Mouse (Mus musculus): ENCODE measurements around the gene Dlgap5. TPM values are rescaled to one million over a fixed set of nuclear protein-coding genes. Genes with fewer than 3 reads are reported as not detected.

The Dlgap5 gene
- total and polyA plus RNA-seq, 3 experiments, result 48.9 to 62.9 (median 53.5) TPM

- in situ Hi-C loops (cut with MboI; ENCODE audit: low pct_ligation_motif_present, low pct_unique_long_range_greater_than_20kb, low sequenced_read_pairs), result no loop called here
- dilution Hi-C loops (cut with MboI; ENCODE audit: extremely low pct_ligation_motif_present, extremely low pct_unique_long_range_greater_than_20kb, low sequenced_read_pairs), result no loop called here
- no peak for TF ChIP-seq POLR2AphosphoS2 (IDR thresholded peaks at IDR 0.05; ENCODE audit: low read depth, low read length)
- no peak for TF ChIP-seq CTCF (conservative IDR thresholded peaks at IDR 0.05 in 1 of 2, IDR thresholded peaks at IDR 0.05 in 1 of 2; ENCODE audit: low read depth in 2 of 2, low read length in 2 of 2)
- no peak for TF ChIP-seq TCF12 (IDR thresholded peaks at IDR 0.05; ENCODE audit: low read depth, low read length)
- no peak for TF ChIP-seq ZKSCAN1 (IDR thresholded peaks at IDR 0.05; ENCODE audit: borderline replicate concordance, low read depth, low read length)
- no peak for TF ChIP-seq TBP (conservative IDR thresholded peaks at IDR 0.05; ENCODE audit: low read depth, low read length)
- no peak for TF ChIP-seq GABPA (IDR thresholded peaks at IDR 0.05; ENCODE audit: insufficient replicate concordance, low read depth, low read length)
- TF ChIP-seq BHLHE40 (IDR thresholded peaks at IDR 0.05; ENCODE audit: low read depth, low read length), result no peak
- no peak for TF ChIP-seq ZMIZ1 (IDR thresholded peaks at IDR 0.05; ENCODE audit: low read depth, low read length)
- TF ChIP-seq E2F4 (IDR thresholded peaks at IDR 0.05; ENCODE audit: insufficient replicate concordance, low read depth, low read length), result no peak
- no peak for TF ChIP-seq SIN3A (IDR thresholded peaks at IDR 0.05; ENCODE audit: low read length)
- no peak for TF ChIP-seq ETS1 (conservative IDR thresholded peaks at IDR 0.05; ENCODE audit: low read depth, low read length)
- Histone ChIP-seq H3K4me2 (ENCODE audit: insufficient read depth, low read depth, poor library complexity, severe bottlenecking) (no peak overlapping the region), H3K9me3 (replicated peaks; ENCODE audit: low read length) (no peaks in the 10 kb centered on the region), H3K27me3 (replicated peaks) (no peaks in the 10 kb centered on the region), H3K36me3 (replicated peaks in 1 of 2; ENCODE audit: control insufficient read depth in 1 of 2, insufficient read depth in 1 of 2, low read length in 1 of 2) (peaks cover 38 to 56% of the 10 kb centered on the region in 2 experiments), H3K4me1 (ENCODE audit: control insufficient read depth in 1 of 2, insufficient read depth in 2 of 2) (no peaks in the 10 kb centered on the region), H3K79me2 (replicated peaks; ENCODE audit: control insufficient read depth, extremely low read depth, insufficient read depth, poor library complexity, severe bottlenecking) (no peaks in the 10 kb centered on the region), H3K27ac (ENCODE audit: insufficient read depth, low read depth) (no peak overlapping the region), H3K4me3 (replicated peaks in 1 of 3; ENCODE audit: low read depth in 2 of 3, low read length in 2 of 3, poor library complexity in 1 of 3) (no peak overlapping the region), H3K9ac (ENCODE audit: insufficient read depth, low read depth) (no peak overlapping the region)
- no peak for DNase-seq (ENCODE audit: extremely low read depth)
Observed at GRCm38 (mm10) chr14:47386125-47386524, 32.1 kb downstream of the Dlgap5 start.

GRCm38 (mm10) chr14:47384653-47385052, 33.6 kb downstream of the Dlgap5 start:
- H3K4me3 ChIP-seq (replicated peaks in 1 of 3; ENCODE audit: low read depth in 2 of 3, low read length in 2 of 3, poor library complexity in 1 of 3), result no peak overlapping the region
- TF ChIP-seq TCF12 (IDR thresholded peaks at IDR 0.05; ENCODE audit: low read depth, low read length) (no peak), ETS1 (conservative IDR thresholded peaks at IDR 0.05; ENCODE audit: low read depth, low read length) (no peak), CTCF (conservative IDR thresholded peaks at IDR 0.05 in 1 of 2, IDR thresholded peaks at IDR 0.05 in 1 of 2; ENCODE audit: low read depth in 2 of 2, low read length in 2 of 2) (no peak), MAFK (IDR thresholded peaks at IDR 0.05; ENCODE audit: insufficient replicate concordance, low read length) (no peak), MYC (IDR thresholded peaks at IDR 0.05; ENCODE audit: low read depth, low read length) (no peak), MEF2A (IDR thresholded peaks at IDR 0.05; ENCODE audit: borderline replicate concordance, low read depth, low read length) (no peak), HCFC1 (IDR thresholded peaks at IDR 0.05; ENCODE audit: low read depth, low read length) (no peak), GABPA (IDR thresholded peaks at IDR 0.05; ENCODE audit: insufficient replicate concordance, low read depth, low read length) (no peak), USF1 (IDR thresholded peaks at IDR 0.05; ENCODE audit: low read depth, low read length) (no peak)
- no peak overlapping the region for H3K27ac ChIP-seq (ENCODE audit: insufficient read depth, low read depth)
- no peaks in the 10 kb centered on the region for H3K79me2 ChIP-seq (replicated peaks; ENCODE audit: control insufficient read depth, extremely low read depth, insufficient read depth, poor library complexity, severe bottlenecking)
- H3K27me3 ChIP-seq (replicated peaks), result no peaks in the 10 kb centered on the region
- no peaks in the 10 kb centered on the region for H3K9me3 ChIP-seq (replicated peaks; ENCODE audit: low read length)
- no peak for DNase-seq (ENCODE audit: extremely low read depth)
- dilution Hi-C loops (cut with MboI; ENCODE audit: extremely low pct_ligation_motif_present, extremely low pct_unique_long_range_greater_than_20kb, low sequenced_read_pairs) (no loop called here), in situ Hi-C loops (cut with MboI; ENCODE audit: low pct_ligation_motif_present, low pct_unique_long_range_greater_than_20kb, low sequenced_read_pairs) (no loop called here)
- peaks cover 27 to 43% of the 10 kb centered on the region in 2 experiments for H3K36me3 ChIP-seq (replicated peaks in 1 of 2; ENCODE audit: control insufficient read depth in 1 of 2, insufficient read depth in 1 of 2, low read length in 1 of 2)
- H3K9ac ChIP-seq (ENCODE audit: insufficient read depth, low read depth), result no peak overlapping the region
- no peaks in the 10 kb centered on the region for H3K4me1 ChIP-seq (ENCODE audit: control insufficient read depth in 1 of 2, insufficient read depth in 2 of 2)
- no peak overlapping the region for H3K4me2 ChIP-seq (ENCODE audit: insufficient read depth, low read depth, poor library complexity, severe bottlenecking)

Measured in CH12.LX (cell line).